Mouse (Mus musculus) bone marrow macrophage, adult 2 months (primary cell): ENCODE measurements around the gene Thap7.

Source experiments
- CTCF ChIP-seq: IDR thresholded peaks from 2 replicates; pipeline ENCODE4 v1.5.1; 2012; ENCODE audit warnings: low read depth, mild to moderate bottlenecking, low read length, moderate library complexity
- POLR2A ChIP-seq: IDR thresholded peaks from 2 replicates; pipeline ENCODE4 v1.6.1; 2012; ENCODE audit warnings: mild to moderate bottlenecking, low read depth, low read length, borderline replicate concordance

DNA sequence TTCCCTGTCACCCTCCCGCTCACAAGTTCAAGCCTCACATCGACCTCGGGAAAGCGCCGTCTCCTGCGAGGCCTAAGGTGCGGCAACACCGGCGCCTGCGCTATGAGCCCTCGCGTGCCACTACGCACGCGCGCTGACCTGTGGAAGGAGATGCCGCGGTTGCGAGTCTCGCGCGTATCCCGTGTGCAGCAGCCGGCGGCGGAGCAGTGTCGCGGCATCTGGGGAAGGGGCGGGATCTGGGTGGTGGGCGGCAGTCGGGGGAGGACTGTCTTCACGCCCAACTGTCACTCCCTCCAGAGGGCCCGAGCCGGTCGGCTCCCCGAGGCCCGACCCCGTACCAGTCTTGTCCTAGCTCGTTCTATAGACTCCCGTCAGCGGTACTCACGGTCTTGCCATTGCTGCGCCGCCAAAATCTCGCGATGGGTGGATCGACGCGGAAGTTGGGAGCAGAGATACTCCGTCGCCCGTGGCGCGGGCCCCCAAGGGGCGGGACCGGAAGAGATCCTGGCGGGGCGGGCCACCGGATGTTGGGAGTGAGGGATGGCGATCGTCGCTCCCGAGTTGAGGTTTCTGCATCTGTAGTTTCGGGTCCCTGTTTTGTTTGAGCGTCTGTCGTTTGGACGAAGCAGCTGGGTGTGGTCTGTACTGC, at the start of gene Thap7:
- TF ChIP-seq CTCF: no peak
- no peak for TF ChIP-seq POLR2A
